Mouse (Mus musculus) C2C12 (cell line): ENCODE results near the gene Acaa1b. TPM values are rescaled to one million over a fixed set of nuclear protein-coding genes. Genes with fewer than 3 reads are reported as not detected.

Experiments
- H3K27me3 ChIP-seq: one replicate; pipeline ENCODE4 v1.6.1; 2011; ENCODE audit not compliant: control insufficient read depth, insufficient read depth, insufficient read length
- H3K36me3 ChIP-seq: one replicate; pipeline ENCODE4 v1.6.1; 2011; ENCODE audit not compliant: control insufficient read depth, insufficient read depth
- H3K4me3 ChIP-seq: one replicate; pipeline ENCODE4 v1.5.1; 2011; ENCODE audit warnings: mild to moderate bottlenecking, control low read depth; ENCODE audit not compliant: poor library complexity, insufficient read depth, severe bottlenecking
- H3K79me2 ChIP-seq: one replicate; pipeline ENCODE4 v1.6.1; 2011; ENCODE audit not compliant: control insufficient read depth, insufficient read depth
- H3K79me3 ChIP-seq: one replicate; pipeline ENCODE4 v1.6.1; 2011; ENCODE audit warnings: low read depth, control low read depth
- H3ac ChIP-seq: one replicate; pipeline ENCODE3; 2011; ENCODE audit warnings: low read depth; ENCODE audit not compliant: control insufficient read depth, insufficient read length
- CEBPB ChIP-seq: IDR thresholded peaks from one replicate; pipeline ENCODE4 v1.6.1; 2011; ENCODE audit warnings: low read depth, mild to moderate bottlenecking, control low read depth, moderate library complexity
- CTCF ChIP-seq: IDR thresholded peaks from one replicate; pipeline ENCODE4 v1.5.1; 2011; ENCODE audit not compliant: control insufficient read depth, insufficient read depth, insufficient read length
- FOSL1 ChIP-seq: IDR thresholded peaks from one replicate; pipeline ENCODE4 v1.8.0; 2011; ENCODE audit warnings: mild to moderate bottlenecking, low read length; ENCODE audit not compliant: poor library complexity, insufficient read depth, severe bottlenecking
- MAX ChIP-seq: IDR thresholded peaks from one replicate; pipeline ENCODE4 v1.6.1; 2011; ENCODE audit warnings: mild to moderate bottlenecking, control low read depth
- MYOD1 ChIP-seq: IDR thresholded peaks from one replicate; pipeline ENCODE4 v1.6.1; 2011; ENCODE audit warnings: low read depth; ENCODE audit not compliant: control insufficient read depth, insufficient read length
- MYOG ChIP-seq: IDR thresholded peaks from one replicate; pipeline ENCODE4 v1.6.1; 2011; ENCODE audit not compliant: control insufficient read depth, insufficient read length; ENCODE audit errors: extremely low read depth
- USF1 ChIP-seq: IDR thresholded peaks from one replicate; pipeline ENCODE4 v1.6.1; 2011; ENCODE audit warnings: low read depth, mild to moderate bottlenecking, control low read depth, moderate library complexity
- polyA plus RNA-seq: library from polyadenylated mRNA; unstranded; fragments of >200 nt; fragmentation: generic; extraction: Trizol; gene quantifications from one replicate; pipeline ENCODE4 v1.2.1, GENCODE M21; 2012; ENCODE audit warnings: missing spikeins

The Acaa1b gene
- polyA plus RNA-seq, 1 experiment = 0.96 TPM

GRCm38 (mm10) chr9:119199151-119199861 lies 42.4 kb upstream of the Acaa1b start:
- H3K4me3 ChIP-seq = no peak overlapping the region
- H3ac ChIP-seq = no peak overlapping the region
- TF ChIP-seq FOSL1 (no peak), CTCF (no peak), MYOG (no peak)
- H3K36me3 ChIP-seq = no peaks in the 10 kb centered on the region
- H3K27me3 ChIP-seq = peaks cover 3% of the 10 kb centered on the region
- no peaks in the 10 kb centered on the region for H3K79me3 ChIP-seq
- no peaks in the 10 kb centered on the region for H3K79me2 ChIP-seq

GRCm38 (mm10) chr9:119192202-119192990 lies 35.5 kb upstream of the Acaa1b start:
- Histone ChIP-seq H3K79me2 (no peaks in the 10 kb centered on the region), H3K27me3 (no peaks in the 10 kb centered on the region), H3K36me3 (no peaks in the 10 kb centered on the region), H3K4me3 (no peak overlapping the region), H3ac (no peak overlapping the region), H3K79me3 (no peaks in the 10 kb centered on the region)
- TF ChIP-seq USF1 (no peak), CEBPB (no peak), CTCF (no peak)

- no peaks in the 10 kb centered on the region for H3K79me2 ChIP-seq
- H3K79me3 ChIP-seq = no peaks in the 10 kb centered on the region
- no peak for TF ChIP-seq MYOD1
- no peak for TF ChIP-seq USF1
- TF ChIP-seq MAX = no peak
- no peak for TF ChIP-seq MYOG
- no peak for TF ChIP-seq CTCF
- TF ChIP-seq FOSL1 = no peak
- TF ChIP-seq CEBPB = no peak
- no peak overlapping the region for H3ac ChIP-seq
- H3K4me3 ChIP-seq = no peak overlapping the region
- peaks cover 44% of the 10 kb centered on the region for H3K27me3 ChIP-seq
- H3K36me3 ChIP-seq = no peaks in the 10 kb centered on the region
These were observed 24.4 kb upstream of the Acaa1b start for GRCm38 (mm10) chr9:119181241-119181728.

- H3K36me3 ChIP-seq = no peaks in the 10 kb centered on the region
- no peaks in the 10 kb centered on the region for H3K79me2 ChIP-seq
- H3K27me3 ChIP-seq = peaks cover 54% of the 10 kb centered on the region
- no peak overlapping the region for H3K4me3 ChIP-seq
- H3ac ChIP-seq = no peak overlapping the region
- H3K79me3 ChIP-seq = no peaks in the 10 kb centered on the region
- TF ChIP-seq CTCF = no peak
- TF ChIP-seq FOSL1 = no peak
- no peak for TF ChIP-seq CEBPB
- no peak for TF ChIP-seq MYOG
- TF ChIP-seq MAX = no peak
- TF ChIP-seq USF1 = no peak
These were observed 22.4 kb upstream of the Acaa1b start for GRCm38 (mm10) chr9:119179292-119179691.

GRCm38 (mm10) chr9:119167608-119168007 lies 10.7 kb upstream of the Acaa1b start:
- H3K79me3 ChIP-seq = no peaks in the 10 kb centered on the region
- H3ac ChIP-seq = no peak overlapping the region
- peaks cover 28% of the 10 kb centered on the region for H3K27me3 ChIP-seq
- H3K36me3 ChIP-seq = no peaks in the 10 kb centered on the region
- TF ChIP-seq CTCF (no peak), MYOD1 (no peak), MAX (no peak), MYOG (no peak), CEBPB (no peak), USF1 (no peak), FOSL1 (no peak)
- H3K79me2 ChIP-seq = no peaks in the 10 kb centered on the region
- no peak overlapping the region for H3K4me3 ChIP-seq

GRCm38 (mm10) chr9:119165548-119165947 lies 8.7 kb upstream of the Acaa1b start:
- H3K79me2 ChIP-seq = no peaks in the 10 kb centered on the region
- no peaks in the 10 kb centered on the region for H3K36me3 ChIP-seq
- H3K4me3 ChIP-seq = no peak overlapping the region
- H3K27me3 ChIP-seq = peaks cover 19% of the 10 kb centered on the region
- TF ChIP-seq CTCF (no peak), USF1 (no peak), MYOG (no peak), CEBPB (no peak), MYOD1 (no peak), FOSL1 (no peak), MAX (no peak)
- no peaks in the 10 kb centered on the region for H3K79me3 ChIP-seq
- no peak overlapping the region for H3ac ChIP-seq
